Mouse (Mus musculus) cerebellum, adult 2 months (tissue): ENCODE measurements around the gene Mrpl2.

Experiments
- CTCF ChIP-seq: fragments of 200-500 bp; IDR thresholded peaks from 2 replicates; pipeline ENCODE4 v1.5.1; 2011; ENCODE audit warnings: low read depth, mild to moderate bottlenecking, control low read depth, low read length, moderate library complexity, borderline replicate concordance; ENCODE audit not compliant: insufficient read depth
- POLR2A ChIP-seq: fragments of 200-500 bp; IDR thresholded peaks from 2 replicates; pipeline ENCODE4 v1.6.1; 2011; ENCODE audit warnings: low read length, control low read depth, borderline replicate concordance; ENCODE audit not compliant: insufficient read depth

DNA sequence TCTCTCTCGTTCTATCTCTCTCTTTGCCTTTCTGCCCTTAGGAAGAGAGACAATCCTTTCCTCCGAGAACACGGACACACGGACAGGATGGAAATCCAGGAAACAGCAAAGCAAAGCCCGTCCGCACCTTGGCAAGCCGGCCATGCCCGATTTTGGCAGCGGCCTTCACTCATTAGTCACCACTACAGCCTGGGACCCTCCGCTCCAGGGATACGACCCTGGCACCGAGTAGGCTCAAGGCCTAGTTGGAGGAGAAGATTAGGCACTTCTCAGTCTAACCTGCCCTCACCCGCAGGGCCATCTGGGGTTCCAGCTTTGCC is 17.6 kb upstream of the Mrpl2 start:
- TF ChIP-seq POLR2A = no peak
- no peak for TF ChIP-seq CTCF
